Mouse (Mus musculus): ENCODE measurements around the gene Tob2.

- no peak for TF ChIP-seq GATA1 (IDR thresholded peaks at IDR 0.05; ENCODE audit: borderline replicate concordance, low read length)
- peak; percentile 14; the same call in 1 of the 2 replicates for TF ChIP-seq FLI1 (IDR thresholded peaks at IDR 0.05; ENCODE audit: low read length)
Measured at GRCm38 (mm10) chr15:81810671-81811598, 47.7 kb downstream of the Tob2 start.

Data from megakaryocyte, embryonic 14.5 days (primary cell).